13 mouse cellular contexts compared by ENCODE assay signal in the genomic region with DNA sequence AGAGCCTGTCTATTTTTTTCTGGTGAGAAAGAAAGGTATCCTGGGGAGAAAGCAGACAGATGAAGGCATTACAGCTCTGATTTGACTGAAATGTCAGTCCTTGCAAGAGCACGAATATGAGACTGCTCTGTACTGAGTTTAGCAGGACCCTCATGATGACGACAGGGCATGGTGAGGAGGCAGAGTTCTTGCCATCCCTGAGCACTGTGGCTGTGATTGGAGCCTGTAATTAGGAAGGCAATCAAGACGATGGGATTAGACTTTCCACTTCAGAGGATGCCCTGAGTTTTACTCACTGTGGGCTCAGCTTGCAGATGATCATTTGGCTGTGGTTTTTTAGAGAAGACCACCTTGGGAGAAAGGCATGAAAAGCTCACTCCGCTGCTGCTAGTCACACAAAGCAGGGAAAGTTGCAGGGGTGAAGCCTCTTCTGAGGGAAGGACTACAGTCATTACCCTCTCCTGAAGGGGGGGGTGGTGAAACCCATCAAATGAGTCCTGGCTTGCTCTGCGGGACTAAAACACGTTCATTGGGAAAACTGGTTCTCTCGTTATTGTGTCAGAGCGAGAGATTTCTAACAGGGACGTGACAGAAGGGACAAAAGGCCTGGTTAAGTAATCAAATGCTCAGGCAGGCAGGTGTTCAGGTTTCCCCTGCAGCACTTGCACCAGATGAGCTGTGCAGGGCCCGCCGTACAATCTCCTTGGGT.
DNase-seq lines count a peak whose midpoint lies in the region; ATAC-seq and TF ChIP-seq lines count a peak whose summit lies in the region.
"Had no signal": no experiment of that assay in that cellular context is flagged by ENCODE, and none has a peak within 500 bp of the region (broad histone marks: within the 10 kb centered on the region; RNA-seq: fewer than 3 reads in every experiment).

No protein-coding gene starts in this region.

- H3K27ac ChIP-seq in heart, embryonic 10.5 days = 0 out of 2 replicates have a peak overlapping the region, but pooled peaks have one; percentile 13
- no peak overlapping the region for H3K27ac ChIP-seq in heart, adult 2 months
- no peak overlapping the region for H3K27ac ChIP-seq in forebrain, embryonic 13.5 days
- H3K27ac ChIP-seq in limb, embryonic 15.5 days = no peak overlapping the region
- H3K27ac ChIP-seq: heart, embryonic 13.5 days; midbrain, embryonic 12.5 days had no signal

- peak; percentile 74; the same call in 1 of the 2 replicates for ATAC-seq in forebrain, embryonic 13.5 days
- ATAC-seq in limb, embryonic 15.5 days (ENCODE audit: insufficient number of reproducible peaks, low FRiP score, low TSS enrichment, low read depth) = 0 out of 2 replicates have a peak, but pooled peaks have one; percentile 44

- H3K4me1 ChIP-seq in heart, embryonic 10.5 days = peaks cover 10% of the 10 kb centered on the region; the same call in 1 of the 2 replicates
- H3K4me1 ChIP-seq in heart, adult 2 months (ENCODE audit: control insufficient read depth, insufficient read depth, low read length) = no peaks in the 10 kb centered on the region
- H3K4me1 ChIP-seq in forebrain, embryonic 13.5 days = peaks cover 8% of the 10 kb centered on the region
- 0 out of 2 replicates have a peak, but pooled peaks cover 3% of the 10 kb centered on the region for H3K4me1 ChIP-seq in limb, embryonic 15.5 days

- 62% methylated on average over 11 of the region's 11 CpGs for WGBS in heart, embryonic 10.5 days
- 65% methylated on average over 11 of the region's 11 CpGs for WGBS in heart, adult 2 months
- 6% methylated on average over 11 of the region's 11 CpGs for WGBS in forebrain, embryonic 13.5 days
- 21% methylated on average over 11 of the region's 11 CpGs for WGBS in limb, embryonic 15.5 days

- H3K27me3 ChIP-seq in heart, embryonic 10.5 days (ENCODE audit: insufficient read depth, poor library complexity, severe bottlenecking) = no peaks in the 10 kb centered on the region
- no peaks in the 10 kb centered on the region for H3K27me3 ChIP-seq in heart, adult 2 months (ENCODE audit: control insufficient read depth, insufficient read depth, low read length)
- no peaks in the 10 kb centered on the region for H3K27me3 ChIP-seq in forebrain, embryonic 13.5 days
- no peaks in the 10 kb centered on the region for H3K27me3 ChIP-seq in limb, embryonic 15.5 days
- H3K27me3 ChIP-seq: heart, embryonic 13.5 days had no signal

- TF ChIP-seq CTCF in heart, adult 2 months (IDR thresholded peaks at IDR 0.05) = no peak

- no peak overlapping the region for H3K9ac ChIP-seq in heart, adult 2 months (ENCODE audit: low read depth, low read length)
- H3K9ac ChIP-seq in forebrain, embryonic 13.5 days = no peak overlapping the region
- no peak overlapping the region for H3K9ac ChIP-seq in limb, embryonic 15.5 days
- H3K9ac ChIP-seq: heart, embryonic 13.5 days; midbrain, embryonic 12.5 days had no signal

- no peaks in the 10 kb centered on the region for H3K9me3 ChIP-seq in heart, embryonic 10.5 days
- H3K9me3 ChIP-seq in forebrain, embryonic 13.5 days (replicated peaks) = no peaks in the 10 kb centered on the region
- H3K9me3 ChIP-seq in limb, embryonic 15.5 days = no peaks in the 10 kb centered on the region
- H3K9me3 ChIP-seq: heart, embryonic 13.5 days; midbrain, embryonic 12.5 days had no signal

- no peak overlapping the region for H3K4me3 ChIP-seq in heart, embryonic 10.5 days
- H3K4me3 ChIP-seq in heart, adult 2 months = no peak overlapping the region
- no peak overlapping the region for H3K4me3 ChIP-seq in forebrain, embryonic 13.5 days
- H3K4me3 ChIP-seq in limb, embryonic 15.5 days = no peak overlapping the region
- H3K4me3 ChIP-seq: heart, embryonic 13.5 days; midbrain, embryonic 12.5 days had no signal

- no peaks in the 10 kb centered on the region for H3K79me2 ChIP-seq in heart, adult 2 months (replicated peaks; ENCODE audit: control insufficient read depth, insufficient read depth, low read length)

- no peaks in the 10 kb centered on the region for H3K36me3 ChIP-seq in heart, embryonic 10.5 days
- no peaks in the 10 kb centered on the region for H3K36me3 ChIP-seq in heart, adult 2 months (ENCODE audit: control insufficient read depth, insufficient read depth, low read length)
- H3K36me3 ChIP-seq in forebrain, embryonic 13.5 days (ENCODE audit: poor library complexity, severe bottlenecking) = no peaks in the 10 kb centered on the region
- no peaks in the 10 kb centered on the region for H3K36me3 ChIP-seq in limb, embryonic 15.5 days
- H3K36me3 ChIP-seq: heart, embryonic 13.5 days; midbrain, embryonic 12.5 days had no signal

- DNase-seq in heart, embryonic 10.5 days (ENCODE audit: low spot score) = no peak
- DNase-seq in heart, adult 2 months = no peak
- DNase-seq in embryo, embryonic 10.5 days (ENCODE audit: low spot score) = peak; percentile 24
- DNase-seq in frontal cortex, postnatal 25 days (ENCODE audit: low spot score in 2 of 2) = no peak
- no peak for DNase-seq in frontal cortex, postnatal 10 days (ENCODE audit: low spot score in 2 of 2)
- no peak for DNase-seq in urinary bladder, postnatal 4 days (ENCODE audit: low spot score in 2 of 2)
- DNase-seq: adrenal gland, postnatal 36 days; right cerebral cortex, postnatal 14 days; thymus, postnatal 25 days had no signal

- TF ChIP-seq EP300 in heart, adult 2 months (IDR thresholded peaks at IDR 0.05; ENCODE audit: insufficient read depth, low read depth, low read length) = no peak

- H3K4me2 ChIP-seq in forebrain, embryonic 13.5 days = no peak overlapping the region
- no peak overlapping the region for H3K4me2 ChIP-seq in limb, embryonic 15.5 days
- H3K4me2 ChIP-seq: heart, embryonic 13.5 days; midbrain, embryonic 12.5 days had no signal

- no peak for TF ChIP-seq POLR2A in heart, adult 2 months (IDR thresholded peaks at IDR 0.05; ENCODE audit: insufficient read depth, low read depth, low read length)

- intact Hi-C loops in heart, adult 2 months (cut with DNase I) = no loop called here
